Mouse (Mus musculus): Measurements from ENCODE around the gene Akap14. TPM values are rescaled to one million over a fixed set of nuclear protein-coding genes. Genes with fewer than 3 reads are reported as not detected.

Gene Akap14
- total and polyA plus RNA-seq, 3 experiments: 0.08 TPM; not detected in 2

DNA sequence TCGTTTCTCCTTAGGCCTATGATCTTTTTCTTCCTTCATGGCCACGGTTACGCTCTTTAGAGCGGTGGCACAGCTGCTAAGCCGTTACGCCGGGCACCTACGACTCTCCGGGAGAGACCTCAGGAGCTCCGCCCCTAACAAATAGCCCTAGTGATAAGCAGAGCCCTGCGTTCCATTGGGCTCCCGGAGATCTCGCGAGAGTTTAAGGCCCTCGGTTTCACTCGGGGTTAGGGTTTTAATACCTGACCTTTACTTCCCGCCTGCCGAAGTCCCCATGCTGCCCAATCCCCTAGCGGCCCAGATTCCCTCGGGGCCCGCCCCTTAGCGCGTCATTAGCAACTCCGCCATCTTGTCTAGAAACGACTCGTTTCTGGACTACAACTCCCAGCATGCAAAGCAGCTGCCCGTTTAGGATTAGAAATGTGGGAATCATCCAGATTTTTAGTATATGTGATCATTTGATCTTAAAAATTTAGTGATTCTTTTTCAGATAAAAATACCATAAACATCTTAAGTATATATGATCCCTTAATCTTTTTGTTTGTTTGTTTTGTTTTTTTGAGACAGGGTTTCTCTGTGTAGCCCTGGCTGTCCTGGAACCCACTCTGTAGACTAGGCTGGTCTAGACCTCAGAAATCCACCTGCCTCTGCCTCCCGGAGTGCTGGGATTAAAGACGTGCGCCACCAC lies 58.3 kb downstream of the Akap14 start, which contains the start of gene Upf3b (continued):
- TF ChIP-seq TAL1 (IDR thresholded peaks at IDR 0.05; ENCODE audit: low read length) (no peak), BHLHE40 (IDR thresholded peaks at IDR 0.05; ENCODE audit: borderline replicate concordance, low read depth, low read length) (no peak), POLR2AphosphoS5 (IDR thresholded peaks at IDR 0.05; ENCODE audit: borderline replicate concordance, low read depth, low read length) (no peak), MXI1 (IDR thresholded peaks at IDR 0.05; ENCODE audit: low read depth, low read length) (no peak; the same call in 1 of the 2 replicates), NRF1 (IDR thresholded peaks at IDR 0.05; ENCODE audit: insufficient read depth, low read depth, low read length, poor library complexity, severe bottlenecking) (no peak), ZNF384 (IDR thresholded peaks at IDR 0.05; ENCODE audit: low read depth, low read length) (no peak), RCOR1 (IDR thresholded peaks at IDR 0.05; ENCODE audit: low read depth, low read length) (no peak), MAZ (IDR thresholded peaks at IDR 0.05; ENCODE audit: low read depth, low read length) (no peak), SMC3 (IDR thresholded peaks at IDR 0.05; ENCODE audit: low read depth, low read length) (no peak)

DNA sequence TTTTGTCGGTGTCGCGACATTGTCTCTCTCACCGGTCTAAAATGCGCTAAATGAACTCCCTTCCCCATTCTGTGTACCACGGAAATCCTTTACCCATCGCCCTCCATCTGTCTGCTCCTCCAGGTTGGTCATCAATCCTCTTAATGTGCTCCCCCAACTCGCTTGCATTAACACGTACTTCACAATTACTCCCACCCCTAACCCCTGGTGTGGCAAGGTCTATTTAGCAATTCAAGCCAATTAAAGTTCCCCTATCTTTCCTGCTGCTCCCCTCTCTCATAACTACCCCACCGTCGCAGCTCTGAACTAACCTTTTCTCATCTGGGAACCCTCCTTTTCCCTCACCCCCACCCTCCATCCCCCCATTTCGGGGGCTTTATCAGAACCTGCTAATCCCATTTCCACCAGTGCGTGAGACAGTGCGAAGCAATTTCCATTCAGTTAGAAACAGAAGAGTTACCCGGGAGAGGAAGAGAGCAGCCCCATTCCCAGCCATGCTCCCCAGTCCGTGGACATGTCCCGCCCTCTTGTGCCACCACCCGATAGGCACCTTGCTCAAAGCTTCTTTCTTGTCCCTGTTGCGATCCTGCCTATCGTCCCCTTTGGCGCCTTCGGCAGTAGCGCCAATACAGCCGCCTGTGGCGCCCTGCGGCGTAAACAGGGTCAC lies 59.0 kb downstream of the Akap14 start:
- no peaks in the 10 kb centered on the region for H3K27me3 ChIP-seq (ENCODE audit: control insufficient read depth in 1 of 2, insufficient read depth in 2 of 2, low read length in 2 of 2)
- H3K4me1 ChIP-seq (ENCODE audit: control insufficient read depth in 1 of 2, insufficient read depth in 2 of 2, low read length in 2 of 2): peaks cover 0 to 2% of the 10 kb centered on the region in 2 experiments; a peak in 2 of 4 replicates
- H3K9me3 ChIP-seq (replicated peaks; ENCODE audit: insufficient read depth, low read length): no peaks in the 10 kb centered on the region
- DNase-seq (ENCODE audit: low read depth, low spot score): peak; percentile 46
- TF ChIP-seq RAD21 (IDR thresholded peaks at IDR 0.05; ENCODE audit: low read depth, low read length) (no peak), MXI1 (IDR thresholded peaks at IDR 0.05; ENCODE audit: low read depth, low read length) (peak; percentile 75; the same call in 1 of the 2 replicates)
- peak overlapping the region; percentile 74 for H3K9ac ChIP-seq (ENCODE audit: control insufficient read depth, low read depth, low read length, poor library complexity, severe bottlenecking)
- peaks cover 8 to 19% of the 10 kb centered on the region in 2 experiments for H3K36me3 ChIP-seq (ENCODE audit: control insufficient read depth in 1 of 2, insufficient read depth in 2 of 2, low read length in 2 of 2)
- H3K4me3 ChIP-seq (ENCODE audit: control insufficient read depth in 1 of 2, insufficient read depth in 1 of 2, low read depth in 2 of 2, low read length in 2 of 2): peak overlapping the region; percentile 61 to 80
- H3K79me2 ChIP-seq (ENCODE audit: control insufficient read depth, insufficient read depth, low read length, poor library complexity): peaks cover 11% of the 10 kb centered on the region
- peak overlapping the region; percentile 79 for H3K27ac ChIP-seq (ENCODE audit: control insufficient read depth, low read depth, low read length)

DNA sequence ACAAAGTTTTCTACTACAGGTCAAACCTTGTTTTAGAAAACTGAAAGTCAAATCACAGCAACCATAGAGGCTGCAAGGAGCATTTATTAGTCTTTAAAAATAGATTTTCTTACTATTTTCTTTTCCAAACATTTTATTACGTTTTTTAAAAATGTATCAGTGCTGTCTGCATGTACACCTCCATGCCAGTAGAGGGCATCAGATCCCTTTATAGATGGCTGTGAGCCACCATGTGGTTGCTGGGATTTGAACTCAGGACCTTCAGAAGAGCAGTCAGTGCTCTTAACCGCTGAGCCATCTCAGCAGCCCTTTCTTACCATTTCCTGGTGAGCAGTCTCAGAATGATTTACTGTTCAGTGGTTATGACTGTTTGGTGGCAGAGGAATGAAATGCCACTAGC lies 64.8 kb downstream of the Akap14 start:
- Histone ChIP-seq H3K27ac (ENCODE audit: control insufficient read depth, low read depth, low read length) (no peak overlapping the region), H3K36me3 (ENCODE audit: control insufficient read depth in 1 of 2, insufficient read depth in 2 of 2, low read length in 2 of 2) (peaks cover 12 to 16% of the 10 kb centered on the region in 2 experiments), H3K27me3 (ENCODE audit: control insufficient read depth in 1 of 2, insufficient read depth in 2 of 2, low read length in 2 of 2) (no peaks in the 10 kb centered on the region), H3K9ac (ENCODE audit: control insufficient read depth, low read depth, low read length, poor library complexity, severe bottlenecking) (no peak overlapping the region), H3K4me1 (ENCODE audit: control insufficient read depth in 1 of 2, insufficient read depth in 2 of 2, low read length in 2 of 2) (peaks cover 0 to 2% of the 10 kb centered on the region in 2 experiments; a peak in 2 of 4 replicates), H3K9me3 (replicated peaks; ENCODE audit: insufficient read depth, low read length) (no peaks in the 10 kb centered on the region), H3K79me2 (ENCODE audit: control insufficient read depth, insufficient read depth, low read length, poor library complexity) (peaks cover 5% of the 10 kb centered on the region; the same call in 1 of the 2 replicates), H3K4me3 (ENCODE audit: control insufficient read depth in 1 of 2, insufficient read depth in 1 of 2, low read depth in 2 of 2, low read length in 2 of 2) (no peak overlapping the region)
- no peak for DNase-seq (ENCODE audit: low read depth, low spot score)
- TF ChIP-seq ELF1 (IDR thresholded peaks at IDR 0.05; ENCODE audit: low read depth, low read length) (no peak), CTCF (IDR thresholded peaks at IDR 0.05 in 2 of 3, conservative IDR thresholded peaks at IDR 0.05 in 1 of 3; ENCODE audit: control insufficient read depth in 1 of 3, insufficient read depth in 1 of 3, low read depth in 2 of 3, low read length in 3 of 3, poor library complexity in 1 of 3, severe bottlenecking in 1 of 3) (peak in 2 of 3 experiments; percentile 18 to 26; a peak in 3 of 6 replicates)

Other genes starting within 250 kb of the Akap14 start
- gene Sept6, start 177.0 kb downstream of the Akap14 start, total RNA-seq (2012; rRNA removed): 16.5 and 23.4 TPM in 2 replicates
- 10 to 100 TPM in 1 of 2 experiments, not detected in 1; 37.8 TPM for gene Sept6, start 177.0 kb downstream of the Akap14 start, polyA plus RNA-seq (2012; ENCODE audit: insufficient read depth in 1 of 2, insufficient read length in 2 of 2, low read depth in 1 of 2, low replicate concordance in 2 of 2, missing spikeins in 1 of 2)
- gene Sowahd, start 120.0 kb downstream of the Akap14 start, total RNA-seq (2012; rRNA removed): not detected in 2 replicates
- not detected for gene Sowahd, start 120.0 kb downstream of the Akap14 start, polyA plus RNA-seq (2012; ENCODE audit: insufficient read depth in 1 of 2, insufficient read length in 2 of 2, low read depth in 1 of 2, low replicate concordance in 2 of 2, missing spikeins in 1 of 2)
- 1,123 and 1,279 TPM in 2 replicates for gene Rpl39, start 83.4 kb downstream of the Akap14 start, total RNA-seq (2012; rRNA removed)
- gene Rpl39, start 83.4 kb downstream of the Akap14 start, polyA plus RNA-seq (2012; ENCODE audit: insufficient read depth in 1 of 2, insufficient read length in 2 of 2, low read depth in 1 of 2, low replicate concordance in 2 of 2, missing spikeins in 1 of 2): 1,000 to 10,000 TPM in 1 of 2 experiments, not detected in 1; 1,063 TPM
- gene Upf3b, start 58.5 kb downstream of the Akap14 start, total RNA-seq (2012; rRNA removed): 13.0 and 14.0 TPM in 2 replicates
- gene Upf3b, start 58.5 kb downstream of the Akap14 start, polyA plus RNA-seq (2012; ENCODE audit: insufficient read depth in 1 of 2, insufficient read length in 2 of 2, low read depth in 1 of 2, low replicate concordance in 2 of 2, missing spikeins in 1 of 2): 10 to 100 TPM in 1 of 2 experiments, not detected in 1; 25.0 TPM
- 9.1 and 10.5 TPM in 2 replicates for gene Nkap, start 42.0 kb downstream of the Akap14 start, total RNA-seq (2012; rRNA removed)
- gene Nkap, start 42.0 kb downstream of the Akap14 start, polyA plus RNA-seq (2012; ENCODE audit: insufficient read depth in 1 of 2, insufficient read length in 2 of 2, low read depth in 1 of 2, low replicate concordance in 2 of 2, missing spikeins in 1 of 2): 10 to 100 TPM in 1 of 2 experiments, not detected in 1; 14.5 TPM
- gene Ndufa1, start 22.3 kb upstream of the Akap14 start, total RNA-seq (2012; rRNA removed): 322 and 341 TPM in 2 replicates
- gene Ndufa1, start 22.3 kb upstream of the Akap14 start, polyA plus RNA-seq (2012; ENCODE audit: insufficient read depth in 1 of 2, insufficient read length in 2 of 2, low read depth in 1 of 2, low replicate concordance in 2 of 2, missing spikeins in 1 of 2): 100 to 1,000 TPM in 1 of 2 experiments, not detected in 1; 245 TPM
- gene Rnf113a1, start 22.4 kb upstream of the Akap14 start, total RNA-seq (2012; rRNA removed): 6.1 and 6.7 TPM in 2 replicates
- gene Rnf113a1, start 22.4 kb upstream of the Akap14 start, polyA plus RNA-seq (2012; ENCODE audit: insufficient read depth in 1 of 2, insufficient read length in 2 of 2, low read depth in 1 of 2, low replicate concordance in 2 of 2, missing spikeins in 1 of 2): 1 to 10 TPM in 1 of 2 experiments, not detected in 1; 8.8 TPM
- not detected in 2 replicates for gene Gm9, start 42.2 kb upstream of the Akap14 start, total RNA-seq (2012; rRNA removed)
- not detected for gene Gm9, start 42.2 kb upstream of the Akap14 start, polyA plus RNA-seq (2012; ENCODE audit: insufficient read depth in 1 of 2, insufficient read length in 2 of 2, low read depth in 1 of 2, low replicate concordance in 2 of 2, missing spikeins in 1 of 2)
- gene Rhox1, start 53.4 kb upstream of the Akap14 start, total RNA-seq (2012; rRNA removed): not detected in 2 replicates
- not detected for gene Rhox1, start 53.4 kb upstream of the Akap14 start, polyA plus RNA-seq (2012; ENCODE audit: insufficient read depth in 1 of 2, insufficient read length in 2 of 2, low read depth in 1 of 2, low replicate concordance in 2 of 2, missing spikeins in 1 of 2)
- gene Rhox2a, start 76.1 kb upstream of the Akap14 start, total RNA-seq (2012; rRNA removed): not detected in 2 replicates
- not detected for gene Rhox2a, start 76.1 kb upstream of the Akap14 start, polyA plus RNA-seq (2012; ENCODE audit: insufficient read depth in 1 of 2, insufficient read length in 2 of 2, low read depth in 1 of 2, low replicate concordance in 2 of 2, missing spikeins in 1 of 2)
- not detected in 2 replicates for gene Rhox3a, start 81.1 kb upstream of the Akap14 start, total RNA-seq (2012; rRNA removed)
- gene Rhox3a, start 81.1 kb upstream of the Akap14 start, polyA plus RNA-seq (2012; ENCODE audit: insufficient read depth in 1 of 2, insufficient read length in 2 of 2, low read depth in 1 of 2, low replicate concordance in 2 of 2, missing spikeins in 1 of 2): not detected
- not detected in 2 replicates for gene Rhox4a, start 96.5 kb upstream of the Akap14 start, total RNA-seq (2012; rRNA removed)
- gene Rhox4a, start 96.5 kb upstream of the Akap14 start, polyA plus RNA-seq (2012; ENCODE audit: insufficient read depth in 1 of 2, insufficient read length in 2 of 2, low read depth in 1 of 2, low replicate concordance in 2 of 2, missing spikeins in 1 of 2): not detected
- gene Rhox3a2, start 211.2 kb upstream of the Akap14 start, total RNA-seq (2012; rRNA removed): not detected in 2 replicates
- gene Rhox3a2, start 211.2 kb upstream of the Akap14 start, polyA plus RNA-seq (2012; ENCODE audit: insufficient read depth in 1 of 2, insufficient read length in 2 of 2, low read depth in 1 of 2, low replicate concordance in 2 of 2, missing spikeins in 1 of 2): not detected
- gene Rhox4a2, start 222.0 kb upstream of the Akap14 start, total RNA-seq (2012; rRNA removed): not detected in 2 replicates
- gene Rhox4a2, start 222.0 kb upstream of the Akap14 start, polyA plus RNA-seq (2012; ENCODE audit: insufficient read depth in 1 of 2, insufficient read length in 2 of 2, low read depth in 1 of 2, low replicate concordance in 2 of 2, missing spikeins in 1 of 2): not detected
- not detected in 2 replicates for gene Rhox2b, start 243.2 kb upstream of the Akap14 start, total RNA-seq (2012; rRNA removed)
- gene Rhox2b, start 243.2 kb upstream of the Akap14 start, polyA plus RNA-seq (2012; ENCODE audit: insufficient read depth in 1 of 2, insufficient read length in 2 of 2, low read depth in 1 of 2, low replicate concordance in 2 of 2, missing spikeins in 1 of 2): not detected

Measured in MEL (cell line).